ENCODE assay signal across 15 mouse cellular contexts in the genomic region with DNA sequence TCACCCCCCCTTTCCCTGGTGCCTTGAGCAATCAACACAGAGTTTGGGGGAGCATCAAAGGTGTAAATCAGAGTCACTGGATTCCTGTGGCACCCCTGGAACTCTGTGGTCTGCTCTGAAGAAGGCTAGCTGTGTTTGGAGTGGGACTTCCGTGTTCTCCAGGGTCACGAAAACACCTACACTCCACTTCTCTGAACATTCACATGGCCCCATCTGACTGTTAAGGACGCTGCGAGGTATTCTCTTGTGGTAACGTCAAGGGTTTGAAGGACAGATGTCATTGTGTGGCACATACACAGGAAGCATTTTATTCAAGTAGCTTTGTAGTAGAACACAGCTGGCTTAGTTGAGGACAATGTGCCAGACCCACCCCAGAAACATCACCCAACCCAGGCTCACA.
"Had no signal": no experiment of that assay in that cellular context is flagged by ENCODE, and none has a peak within 500 bp of the region (broad histone marks: within the 10 kb centered on the region; RNA-seq: fewer than 3 reads in every experiment).

No protein-coding gene starts in this region.

- H3K4me3 ChIP-seq: neural tube, embryonic 12.5 days; neural tube, embryonic 13.5 days; neural tube, embryonic 15.5 days; stomach, embryonic 15.5 days had no signal

- H3K4me1 ChIP-seq: neural tube, embryonic 12.5 days; neural tube, embryonic 13.5 days; neural tube, embryonic 15.5 days; stomach, embryonic 15.5 days had no signal

- H3K27me3 ChIP-seq: neural tube, embryonic 13.5 days; neural tube, embryonic 15.5 days; stomach, embryonic 15.5 days had no signal

- H3K36me3 ChIP-seq: neural tube, embryonic 12.5 days; neural tube, embryonic 13.5 days; neural tube, embryonic 15.5 days; stomach, embryonic 15.5 days had no signal

- H3K27ac ChIP-seq: neural tube, embryonic 12.5 days; neural tube, embryonic 13.5 days; neural tube, embryonic 15.5 days; stomach, embryonic 15.5 days; stomach, postnatal 0 days had no signal

- DNase-seq: retina, postnatal 1 day; right cerebral cortex, adult 18-20 months; right cerebral cortex, postnatal 14 days; right cerebral cortex, postnatal 25 days; right cerebral cortex, postnatal 4 days; spleen, adult 18-20 months; thymus, adult 18-20 months; thymus, adult 2 months; thymus, postnatal 25 days; thymus, postnatal 4 days had no signal

- H3K9me3 ChIP-seq: neural tube, embryonic 12.5 days; neural tube, embryonic 13.5 days; neural tube, embryonic 15.5 days; stomach, embryonic 15.5 days had no signal

- H3K4me2 ChIP-seq: neural tube, embryonic 12.5 days; neural tube, embryonic 13.5 days; neural tube, embryonic 15.5 days; stomach, embryonic 15.5 days had no signal

- H3K9ac ChIP-seq: neural tube, embryonic 12.5 days; neural tube, embryonic 13.5 days; neural tube, embryonic 15.5 days; stomach, embryonic 15.5 days had no signal
